Mouse (Mus musculus): ENCODE data around the gene Adh1. TPM values are rescaled to one million over a fixed set of nuclear protein-coding genes. Genes with fewer than 3 reads are reported as not detected.

The Adh1 gene
- polyA plus RNA-seq, 1 experiment from 2014 or later: 1,249 TPM

DNA sequence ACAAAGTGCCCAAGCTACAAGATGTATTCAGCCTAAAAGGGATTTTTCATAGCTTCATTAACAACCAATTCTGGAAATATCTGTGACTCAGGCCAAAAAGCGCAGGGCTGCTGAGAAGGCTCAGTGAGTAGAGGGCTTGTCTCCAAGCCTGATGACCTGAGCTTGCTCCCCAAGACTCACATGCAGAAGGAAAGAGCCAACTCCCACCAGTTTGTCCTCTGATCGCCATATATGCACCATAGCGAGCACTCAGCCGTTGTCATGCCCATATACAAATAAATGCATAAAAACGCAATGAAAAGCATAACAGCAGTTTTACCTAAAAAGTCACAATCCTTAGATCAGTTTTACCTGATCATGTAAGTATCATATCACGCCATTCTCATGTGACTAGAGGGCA, 34.3 kb upstream of the Adh1 start:
- no peak overlapping the region for H3K9ac ChIP-seq
- 91% methylated on average over 6 of the region's 6 CpGs for WGBS
- no peaks in the 10 kb centered on the region; the same call in 1 of the 2 replicates for H3K4me1 ChIP-seq
- H3K4me3 ChIP-seq: no peak overlapping the region
- no peaks in the 10 kb centered on the region for H3K36me3 ChIP-seq
- H3K27ac ChIP-seq: no peak overlapping the region
- no peaks in the 10 kb centered on the region for H3K9me3 ChIP-seq
- no peak overlapping the region for H3K4me2 ChIP-seq
- H3K27me3 ChIP-seq: no peaks in the 10 kb centered on the region
- no peak for ATAC-seq (ENCODE audit: borderline replicate concordance, extremely low read depth, low FRiP score, low TSS enrichment)

GRCm38 (mm10) chr3:138227082-138227481, 33.7 kb upstream of the Adh1 start:
- Histone ChIP-seq H3K4me3 (no peak overlapping the region), H3K27me3 (no peaks in the 10 kb centered on the region), H3K36me3 (no peaks in the 10 kb centered on the region), H3K9ac (no peak overlapping the region), H3K4me2 (no peak overlapping the region), H3K4me1 (no peaks in the 10 kb centered on the region; the same call in 1 of the 2 replicates), H3K27ac (no peak overlapping the region), H3K9me3 (no peaks in the 10 kb centered on the region)
- 87% methylated on average over 2 of the region's 2 CpGs for WGBS
- no peak for ATAC-seq (ENCODE audit: borderline replicate concordance, extremely low read depth, low FRiP score, low TSS enrichment)

DNA sequence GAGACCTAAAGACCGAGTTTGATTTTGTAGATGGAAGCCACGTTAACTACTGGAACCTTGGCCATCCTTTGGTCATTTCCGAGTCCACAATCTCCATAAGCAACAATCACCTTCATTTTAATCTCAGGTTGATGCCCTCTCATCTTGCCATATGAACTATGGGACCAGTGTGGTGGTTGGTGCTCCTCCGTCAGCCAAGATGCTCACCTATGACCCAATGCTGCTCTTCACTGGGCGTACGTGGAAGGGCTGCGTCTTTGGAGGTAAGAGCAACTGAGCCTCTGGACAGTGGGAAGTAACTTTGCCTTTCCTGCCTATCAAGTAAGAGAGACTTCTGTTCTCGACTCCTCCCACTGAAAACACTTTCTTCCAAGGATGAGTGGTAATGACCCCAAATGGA, 33.0 kb upstream of the Adh1 start:
- Histone ChIP-seq H3K27ac (no peak overlapping the region), H3K4me1 (no peaks in the 10 kb centered on the region; the same call in 1 of the 2 replicates), H3K36me3 (no peaks in the 10 kb centered on the region), H3K9me3 (no peaks in the 10 kb centered on the region), H3K4me3 (no peak overlapping the region), H3K4me2 (no peak overlapping the region), H3K27me3 (no peaks in the 10 kb centered on the region), H3K9ac (no peak overlapping the region)
- ATAC-seq (ENCODE audit: borderline replicate concordance, extremely low read depth, low FRiP score, low TSS enrichment): no peak
- 91% methylated on average over 8 of the region's 8 CpGs for WGBS

GRCm38 (mm10) chr3:138229448-138229847, 31.3 kb upstream of the Adh1 start:
- Histone ChIP-seq H3K36me3 (no peaks in the 10 kb centered on the region), H3K27me3 (no peaks in the 10 kb centered on the region), H3K4me3 (no peak overlapping the region), H3K27ac (no peak overlapping the region), H3K4me2 (no peak overlapping the region), H3K4me1 (no peaks in the 10 kb centered on the region; the same call in 1 of the 2 replicates), H3K9ac (no peak overlapping the region), H3K9me3 (no peaks in the 10 kb centered on the region)
- WGBS: 74% methylated on average over 1 of the region's 1 CpGs
- no peak for ATAC-seq (ENCODE audit: borderline replicate concordance, extremely low read depth, low FRiP score, low TSS enrichment)

DNA sequence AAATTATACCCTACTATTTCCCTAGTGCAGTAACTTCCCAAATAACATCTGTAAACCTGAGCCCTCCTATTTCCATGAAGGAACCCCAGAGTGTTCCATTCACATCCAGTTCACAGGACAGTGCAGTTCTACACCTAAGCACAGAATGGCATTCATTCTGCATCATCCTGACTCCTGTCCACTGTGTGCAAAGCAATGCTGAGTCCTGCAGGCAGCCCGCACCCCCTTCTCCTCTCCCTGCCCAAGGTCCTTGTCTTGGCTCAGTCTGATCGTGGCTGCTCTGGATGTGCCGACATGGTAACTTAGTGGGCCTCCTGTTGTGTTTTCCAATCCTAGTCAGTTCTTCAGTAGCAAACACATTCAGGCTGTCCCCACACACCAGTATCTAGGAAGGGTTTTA, 30.5 kb upstream of the Adh1 start:
- H3K27me3 ChIP-seq: no peaks in the 10 kb centered on the region
- no peak overlapping the region for H3K4me2 ChIP-seq
- no peaks in the 10 kb centered on the region; the same call in 1 of the 2 replicates for H3K4me1 ChIP-seq
- no peaks in the 10 kb centered on the region for H3K36me3 ChIP-seq
- no peak overlapping the region for H3K27ac ChIP-seq
- no peak for ATAC-seq (ENCODE audit: borderline replicate concordance, extremely low read depth, low FRiP score, low TSS enrichment)
- WGBS: 86% methylated on average over 3 of the region's 3 CpGs
- H3K9me3 ChIP-seq: no peaks in the 10 kb centered on the region
- H3K9ac ChIP-seq: no peak overlapping the region
- no peak overlapping the region for H3K4me3 ChIP-seq

DNA sequence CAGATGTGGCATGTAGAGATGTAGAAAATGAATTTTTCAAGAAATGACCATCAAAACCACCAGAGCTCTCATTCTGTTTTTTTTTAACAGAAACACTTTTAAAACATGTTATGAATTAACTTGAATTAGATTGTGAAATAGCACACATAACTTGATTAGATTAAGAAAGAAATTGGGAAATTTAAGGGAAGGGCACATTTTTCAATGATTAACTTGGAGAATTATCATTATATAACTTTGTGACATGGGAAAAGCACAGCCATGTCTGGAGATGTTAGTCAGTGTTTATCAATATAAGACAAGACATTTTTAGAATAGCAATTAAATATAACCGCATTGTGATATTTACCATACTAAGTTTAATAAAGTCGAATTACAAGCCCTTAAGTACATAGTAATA, 29.3 kb upstream of the Adh1 start:
- 85% methylated on average over 2 of the region's 2 CpGs for WGBS
- H3K9me3 ChIP-seq: no peaks in the 10 kb centered on the region
- no peak for ATAC-seq (ENCODE audit: borderline replicate concordance, extremely low read depth, low FRiP score, low TSS enrichment)

DNA sequence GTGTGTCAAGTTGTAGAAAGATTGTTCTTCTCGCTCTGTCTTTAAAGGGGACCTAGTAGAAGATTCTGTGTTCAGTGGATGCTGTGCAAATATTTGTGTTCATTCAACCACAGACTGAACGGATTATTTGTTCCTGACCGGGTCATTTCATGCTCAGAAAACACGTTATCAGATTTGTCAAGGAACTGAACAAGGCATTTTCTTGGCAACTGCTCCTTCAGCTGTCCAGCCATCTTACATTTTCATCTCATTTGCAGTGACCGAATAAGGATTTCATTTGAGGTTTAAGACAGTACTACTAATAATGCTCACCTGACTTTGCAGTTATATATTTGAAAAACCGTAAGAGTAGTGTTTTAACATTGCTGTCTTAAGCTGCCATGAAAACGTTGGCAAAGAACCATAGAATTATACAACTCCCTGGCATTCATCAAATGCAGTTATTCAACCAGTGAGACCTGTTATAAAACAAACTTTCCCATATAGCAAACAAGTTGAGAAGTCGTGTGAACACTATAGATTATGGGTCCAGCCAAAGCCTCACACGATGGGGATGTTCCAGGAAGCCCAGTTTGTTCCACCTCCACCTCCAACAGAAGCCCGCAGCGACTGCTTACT, 24.1 kb upstream of the Adh1 start:
- H3K9ac ChIP-seq: no peak overlapping the region
- no peak overlapping the region for H3K4me2 ChIP-seq
- peak overlapping the region; percentile 37; the same call in 1 of the 2 replicates for H3K27ac ChIP-seq
- no peaks in the 10 kb centered on the region for H3K9me3 ChIP-seq
- WGBS: 40% methylated on average over 11 of the region's 11 CpGs
- H3K4me1 ChIP-seq: peaks cover 11% of the 10 kb centered on the region
- no peaks in the 10 kb centered on the region for H3K36me3 ChIP-seq
- H3K27me3 ChIP-seq: no peaks in the 10 kb centered on the region
- H3K4me3 ChIP-seq: no peak overlapping the region
- no peak; the same call in 1 of the 2 replicates for ATAC-seq (ENCODE audit: borderline replicate concordance, extremely low read depth, low FRiP score, low TSS enrichment)

More for the DNA sequence above, 29.3 kb upstream of the Adh1 start:
- Histone ChIP-seq H3K36me3 (no peaks in the 10 kb centered on the region), H3K27me3 (no peaks in the 10 kb centered on the region), H3K4me2 (no peak overlapping the region), H3K27ac (no peak overlapping the region), H3K4me3 (no peak overlapping the region), H3K9ac (no peak overlapping the region), H3K4me1 (peaks cover 5% of the 10 kb centered on the region; the same call in 1 of the 2 replicates)

DNA sequence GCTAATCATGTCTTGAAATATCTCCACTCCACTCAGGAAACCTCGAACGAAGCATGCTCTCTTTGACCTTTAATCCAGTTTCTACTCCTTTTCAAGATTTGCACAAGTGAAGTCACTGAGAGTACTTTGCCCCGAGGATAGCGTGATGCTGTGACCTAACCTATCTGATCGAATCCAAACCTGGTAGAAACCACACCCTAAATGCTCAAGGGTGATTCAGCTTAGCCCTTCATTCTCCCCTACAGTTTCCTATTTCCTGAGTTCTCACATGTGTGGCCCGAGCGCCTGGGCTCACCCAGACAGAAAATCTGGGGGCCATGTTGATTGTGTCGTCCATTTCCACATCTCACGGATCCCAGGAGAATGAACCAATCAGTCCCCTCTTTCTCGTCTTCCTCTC, 22.7 kb upstream of the Adh1 start:
- 88% methylated on average over 10 of the region's 10 CpGs for WGBS

GRCm38 (mm10) chr3:138239461-138239860, 21.3 kb upstream of the Adh1 start:
- no peaks in the 10 kb centered on the region for H3K9me3 ChIP-seq
- H3K36me3 ChIP-seq: no peaks in the 10 kb centered on the region
- H3K4me2 ChIP-seq: no peak overlapping the region
- ATAC-seq (ENCODE audit: borderline replicate concordance, extremely low read depth, low FRiP score, low TSS enrichment): no peak
- no peak overlapping the region for H3K27ac ChIP-seq
- no peaks in the 10 kb centered on the region for H3K27me3 ChIP-seq
- 85% methylated on average over 6 of the region's 6 CpGs for WGBS
- no peak overlapping the region for H3K4me3 ChIP-seq
- peaks cover 11% of the 10 kb centered on the region for H3K4me1 ChIP-seq
- H3K9ac ChIP-seq: no peak overlapping the region

More for the DNA sequence above, 22.7 kb upstream of the Adh1 start:
- no peaks in the 10 kb centered on the region for H3K36me3 ChIP-seq
- no peak overlapping the region for H3K4me2 ChIP-seq
- H3K9me3 ChIP-seq: no peaks in the 10 kb centered on the region
- no peak overlapping the region for H3K9ac ChIP-seq
- no peak overlapping the region for H3K4me3 ChIP-seq
- no peak for ATAC-seq (ENCODE audit: borderline replicate concordance, extremely low read depth, low FRiP score, low TSS enrichment)
- H3K4me1 ChIP-seq: peaks cover 11% of the 10 kb centered on the region
- H3K27me3 ChIP-seq: no peaks in the 10 kb centered on the region
- no peak overlapping the region for H3K27ac ChIP-seq

DNA sequence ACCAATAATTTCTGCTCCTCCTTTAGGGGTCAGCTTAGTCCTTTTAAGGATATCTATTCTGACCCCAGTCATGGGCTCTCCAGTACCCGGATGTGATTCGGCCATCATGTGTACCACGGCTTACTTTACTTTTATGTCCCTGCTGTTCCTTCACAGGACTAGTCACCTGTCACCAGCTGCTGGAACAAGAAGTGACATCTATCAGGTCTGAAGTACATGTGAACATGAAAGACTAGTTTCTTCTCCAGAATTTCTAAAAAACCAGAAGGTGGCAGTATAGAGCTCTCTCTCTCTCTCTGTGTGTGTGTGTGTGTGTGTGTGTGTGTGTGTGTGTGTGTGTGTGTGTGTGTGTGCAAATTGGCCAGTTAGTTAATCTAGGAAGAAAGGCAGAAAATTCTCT, 20.4 kb upstream of the Adh1 start:
- no peak overlapping the region for H3K9ac ChIP-seq
- H3K27ac ChIP-seq: no peak overlapping the region
- ATAC-seq (ENCODE audit: borderline replicate concordance, extremely low read depth, low FRiP score, low TSS enrichment): no peak
- H3K27me3 ChIP-seq: no peaks in the 10 kb centered on the region
- no peaks in the 10 kb centered on the region for H3K9me3 ChIP-seq
- peaks cover 11% of the 10 kb centered on the region for H3K4me1 ChIP-seq
- 69% methylated on average over 3 of the region's 3 CpGs for WGBS
- H3K4me3 ChIP-seq: no peak overlapping the region
- H3K4me2 ChIP-seq: no peak overlapping the region
- no peaks in the 10 kb centered on the region for H3K36me3 ChIP-seq

DNA sequence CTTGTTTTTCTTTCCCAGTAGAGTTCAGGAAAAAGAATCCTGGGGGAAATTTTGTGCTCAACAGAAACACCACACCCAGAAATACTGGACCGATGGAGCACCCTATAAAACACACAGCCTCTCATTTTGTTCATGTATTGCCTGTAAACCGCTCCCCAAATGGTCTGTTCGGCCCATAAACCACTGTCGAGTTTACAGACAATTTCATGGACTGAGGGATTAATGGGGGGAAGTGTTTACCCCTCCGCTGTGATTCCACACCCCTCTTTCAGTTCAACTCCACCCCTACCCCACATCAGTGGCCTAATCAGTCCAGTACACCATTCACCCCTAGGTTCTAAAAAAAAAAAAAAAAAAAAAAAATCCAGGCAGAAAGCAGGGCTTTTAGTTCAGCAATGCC, 19.8 kb upstream of the Adh1 start:
- H3K9ac ChIP-seq: no peak overlapping the region
- WGBS: 73% methylated on average over 5 of the region's 5 CpGs
- H3K4me1 ChIP-seq: peaks cover 11% of the 10 kb centered on the region
- no peak overlapping the region for H3K27ac ChIP-seq
- no peak overlapping the region for H3K4me3 ChIP-seq
- no peak overlapping the region for H3K4me2 ChIP-seq
- H3K9me3 ChIP-seq: no peaks in the 10 kb centered on the region
- no peak for ATAC-seq (ENCODE audit: borderline replicate concordance, extremely low read depth, low FRiP score, low TSS enrichment)
- no peaks in the 10 kb centered on the region for H3K27me3 ChIP-seq
- H3K36me3 ChIP-seq: no peaks in the 10 kb centered on the region

- Histone ChIP-seq H3K36me3 (no peaks in the 10 kb centered on the region), H3K9me3 (no peaks in the 10 kb centered on the region), H3K9ac (no peak overlapping the region), H3K27me3 (no peaks in the 10 kb centered on the region), H3K4me3 (no peak overlapping the region), H3K27ac (no peak overlapping the region), H3K4me1 (peaks cover 7% of the 10 kb centered on the region), H3K4me2 (no peak overlapping the region)
- 53% methylated on average over 6 of the region's 6 CpGs for WGBS
- ATAC-seq (ENCODE audit: borderline replicate concordance, extremely low read depth, low FRiP score, low TSS enrichment): no peak
Observed at GRCm38 (mm10) chr3:138241371-138241770, 19.4 kb upstream of the Adh1 start.

Data from lung, embryonic 15.5 days (tissue).